Mouse (Mus musculus): ENCODE measurements around the gene Ccm2l.

Ccm2l gene

DNA sequence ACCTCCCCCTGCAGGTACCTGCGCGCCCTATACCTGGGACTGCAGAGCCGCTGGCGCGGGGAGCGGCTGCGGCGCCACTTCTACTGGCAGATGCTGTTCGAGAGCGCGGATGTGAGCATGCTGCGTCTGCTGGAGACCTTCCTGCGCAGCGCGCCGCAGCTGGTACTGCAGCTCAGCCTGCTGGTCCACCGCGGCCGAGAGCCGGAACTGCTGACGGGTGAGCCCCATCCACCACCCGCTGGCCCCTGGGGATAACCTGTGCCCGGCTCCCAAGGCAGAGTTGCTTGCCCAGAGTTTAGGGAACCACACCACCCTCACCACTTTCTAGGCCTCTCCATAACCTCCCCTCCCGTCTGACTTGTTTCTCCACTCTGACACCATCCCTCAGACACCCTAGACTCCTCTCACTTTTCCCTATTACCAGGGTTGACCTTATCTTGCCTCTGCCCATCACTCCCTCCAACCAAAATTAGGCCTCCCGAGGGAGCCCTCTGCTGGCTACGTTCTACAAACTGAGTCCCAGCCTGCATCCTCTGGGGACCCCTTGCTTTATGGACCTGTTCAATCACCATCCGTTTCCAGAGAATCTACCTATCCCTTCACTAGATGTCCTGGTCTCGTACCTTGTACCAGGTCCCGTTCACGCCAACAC is 12.9 kb upstream of the Ccm2l start:
- DNase-seq (ENCODE audit: low spot score): no peak

DNA sequence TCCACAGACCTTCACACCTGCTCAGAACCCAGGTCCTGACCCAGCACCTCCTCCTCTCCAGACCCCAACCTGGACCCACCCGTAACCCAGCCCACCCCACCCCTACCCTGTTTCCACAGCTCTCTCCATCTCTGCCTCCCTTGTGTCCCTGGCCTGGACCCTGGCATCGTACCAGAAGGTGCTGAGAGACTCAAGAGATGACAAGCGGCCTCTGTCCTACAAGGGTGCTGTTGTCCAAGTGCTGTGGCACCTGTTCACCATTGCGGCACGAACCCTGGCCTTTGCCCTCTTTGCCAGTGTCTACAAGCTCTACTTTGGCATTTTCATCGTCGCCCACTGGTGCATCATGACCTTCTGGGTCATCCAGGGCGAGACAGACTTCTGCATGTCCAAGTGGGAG is 11.9 kb upstream of the Ccm2l start:
- DNase-seq (ENCODE audit: low spot score): no peak

DNA sequence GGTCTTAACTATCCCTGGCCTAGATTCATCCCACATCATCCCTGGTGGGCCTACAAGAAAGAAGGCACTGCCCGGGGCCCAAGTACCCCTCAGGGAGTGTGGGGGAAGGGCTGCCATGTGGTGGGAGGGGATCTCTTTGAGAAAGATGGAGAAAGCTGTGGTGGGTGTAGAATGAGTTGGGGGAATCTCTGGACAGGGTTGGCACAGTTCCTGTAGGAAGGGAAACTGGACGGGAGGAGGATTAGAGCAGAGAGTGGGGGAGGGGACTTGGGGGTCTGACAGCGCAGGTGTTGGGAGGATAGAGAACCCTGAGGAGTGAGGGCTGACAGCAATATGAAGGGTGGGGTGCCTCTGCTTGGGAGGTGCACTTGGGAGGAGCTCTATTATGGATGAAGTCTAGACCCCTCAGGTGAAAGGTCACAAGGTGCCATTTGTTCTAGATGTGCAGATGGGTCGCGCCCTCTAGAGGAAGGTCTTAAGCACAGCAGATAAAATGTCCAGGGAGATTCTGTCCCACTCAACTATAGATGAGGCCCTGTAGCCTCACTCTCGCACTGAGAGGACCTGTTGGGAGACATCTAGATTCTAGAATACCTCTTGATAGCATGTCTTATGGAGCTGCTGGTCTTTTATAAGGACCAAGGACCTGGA is 10.4 kb upstream of the Ccm2l start:
- no peak for DNase-seq (ENCODE audit: low spot score)

DNA sequence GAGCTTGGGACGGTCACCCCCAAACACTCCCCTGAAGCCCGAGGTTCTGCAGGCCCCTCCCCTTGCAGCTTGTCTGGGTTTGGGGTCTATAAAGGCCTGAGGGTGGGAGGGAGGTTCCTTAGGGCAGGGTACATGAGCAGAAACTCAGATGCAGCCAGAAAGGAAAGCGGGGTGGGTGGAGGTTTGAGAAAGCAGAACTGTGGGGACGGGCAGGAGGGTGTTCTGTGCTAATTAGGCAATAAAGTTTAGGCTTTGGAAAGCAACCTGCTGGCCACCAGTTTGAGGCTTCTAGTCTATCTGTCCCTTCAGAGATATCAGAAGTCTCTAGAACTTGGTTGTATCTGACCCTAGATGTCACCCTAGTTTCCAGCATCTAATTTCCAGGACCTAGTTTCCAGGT is 7.4 kb upstream of the Ccm2l start:
- no peak for DNase-seq (ENCODE audit: low spot score)

DNA sequence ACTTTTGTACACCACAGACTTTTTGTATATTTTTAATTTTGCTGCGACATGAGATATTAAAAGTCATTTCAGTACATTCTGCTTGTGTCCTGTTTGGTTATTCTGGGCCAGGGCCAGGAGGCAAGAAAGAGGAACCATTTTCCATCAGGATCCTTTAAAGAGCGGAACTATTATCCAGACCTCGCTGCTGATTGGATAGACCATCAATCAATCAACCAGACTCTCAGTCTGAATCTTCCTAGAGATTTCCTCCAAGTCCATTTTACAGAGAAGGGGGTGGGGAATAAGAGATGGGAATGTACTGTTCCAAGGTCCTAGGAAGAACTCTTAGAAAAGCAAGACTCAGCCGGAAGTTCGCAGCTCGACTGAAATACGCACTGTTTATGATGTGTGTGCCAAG is 5.5 kb upstream of the Ccm2l start:
- DNase-seq (ENCODE audit: low spot score): no peak

DNA sequence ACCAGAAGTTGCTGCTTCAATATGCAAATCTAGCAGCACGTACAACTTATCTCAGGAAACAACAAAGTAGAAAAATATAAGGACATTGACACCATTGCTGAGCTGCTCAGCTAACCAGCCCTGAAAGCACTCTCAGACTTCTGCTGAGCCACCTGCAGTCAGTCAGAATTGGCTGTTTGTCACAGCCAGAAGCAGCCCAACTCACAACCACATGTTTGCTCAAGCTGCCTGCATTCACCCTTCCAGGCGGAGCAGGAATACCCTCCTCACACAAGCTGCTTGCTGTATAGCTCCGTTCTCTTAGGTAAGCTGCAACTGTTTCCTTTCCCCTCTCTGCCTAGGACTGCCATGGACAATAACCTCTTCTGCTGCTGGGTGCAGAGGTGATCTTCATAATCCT is 2.4 kb upstream of the Ccm2l start:
- DNase-seq (ENCODE audit: low spot score): no peak

DNA sequence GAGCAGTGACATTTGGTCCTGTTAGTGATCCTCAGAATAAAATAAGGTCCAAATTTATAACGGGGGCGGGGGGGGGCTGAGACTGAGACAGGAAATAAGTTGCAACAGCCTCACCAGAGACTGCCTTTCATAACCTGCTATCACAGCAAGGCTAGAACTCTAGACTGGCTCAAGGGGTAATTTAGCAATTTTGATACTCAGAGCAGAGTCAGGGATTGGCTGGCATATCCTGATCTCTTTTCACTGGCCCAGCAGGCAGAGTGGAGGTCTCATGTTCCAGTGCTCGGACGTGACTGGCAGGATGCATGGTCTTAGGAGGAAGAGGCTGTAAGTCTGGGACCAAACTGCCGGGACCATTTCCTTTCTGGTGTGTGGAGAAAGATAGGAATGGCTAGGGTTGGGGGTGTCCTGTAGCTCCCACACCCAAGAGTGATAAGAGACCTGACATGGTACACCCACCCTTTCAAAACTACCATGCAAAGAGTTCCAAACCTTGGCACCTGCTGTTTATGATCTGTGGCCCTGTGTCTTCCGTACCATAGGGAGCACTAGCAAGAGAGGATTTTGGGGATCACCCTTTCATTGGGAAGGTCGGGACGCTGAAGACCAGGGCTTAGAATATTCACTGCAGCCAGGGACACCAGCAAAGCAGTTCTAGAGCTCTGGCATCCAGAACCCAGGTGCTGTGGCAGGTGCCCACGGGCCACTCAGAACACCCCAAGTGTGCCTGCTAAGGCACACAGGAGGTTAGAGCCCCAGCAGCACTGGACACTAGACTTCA is 1.4 kb upstream of the Ccm2l start:
- no peak for DNase-seq (ENCODE audit: low spot score)

DNA sequence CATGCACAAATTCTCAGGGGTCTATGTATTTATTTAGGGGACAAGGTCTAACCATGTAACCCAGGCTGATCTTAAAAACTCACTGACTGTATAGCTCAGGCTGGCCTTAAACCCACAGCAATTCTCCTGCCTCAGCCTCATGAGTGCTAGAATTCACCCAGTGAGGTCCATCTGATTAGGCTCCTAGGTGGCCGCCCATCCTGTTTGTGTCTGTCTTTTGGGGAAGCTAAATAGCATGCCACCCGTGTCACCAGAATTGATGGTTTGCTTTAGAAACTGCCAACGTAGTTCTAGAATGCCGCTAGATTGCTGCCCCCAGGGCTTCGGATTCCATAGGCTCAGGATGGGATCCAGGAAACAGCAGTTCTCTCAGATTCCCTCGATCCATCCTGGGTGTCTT is 1.2 kb downstream of the Ccm2l start:
- no peak for DNase-seq (ENCODE audit: low spot score)

DNA sequence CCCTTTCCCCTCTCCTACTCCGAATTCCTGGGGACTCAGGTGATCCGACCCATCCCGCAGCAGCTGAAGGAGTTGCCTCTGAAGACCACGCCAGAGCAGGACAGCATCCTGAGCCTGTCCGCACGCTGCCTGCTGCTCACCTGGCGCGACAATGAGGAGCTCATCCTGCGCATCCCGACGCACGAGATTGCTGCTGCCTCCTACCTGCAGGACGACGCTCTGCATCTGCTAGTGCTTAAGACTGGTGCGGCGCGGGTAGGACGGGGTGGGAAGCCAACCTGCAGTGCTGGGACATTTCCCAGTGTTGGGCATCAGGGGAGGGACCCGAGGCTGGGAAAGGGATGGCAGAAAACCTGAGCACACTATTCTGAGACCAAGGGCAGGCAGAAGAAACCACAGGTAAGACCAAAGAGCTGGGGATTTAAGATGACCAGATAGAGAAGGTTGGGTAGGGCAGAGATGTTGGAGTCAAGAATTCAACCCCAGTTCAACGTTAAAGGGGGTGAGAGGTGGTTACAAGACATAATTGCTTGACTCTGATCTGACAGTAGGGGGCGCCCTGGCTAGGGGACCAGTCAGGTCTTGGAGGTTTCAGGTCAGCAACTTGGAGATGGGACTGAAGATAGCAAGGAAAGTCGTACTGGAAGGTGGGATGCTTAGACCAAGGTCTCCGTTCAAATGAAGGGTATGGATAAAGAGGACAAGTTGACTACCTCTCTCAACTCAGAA is 5.2 kb downstream of the Ccm2l start:
- DNase-seq (ENCODE audit: low spot score): no peak

DNA sequence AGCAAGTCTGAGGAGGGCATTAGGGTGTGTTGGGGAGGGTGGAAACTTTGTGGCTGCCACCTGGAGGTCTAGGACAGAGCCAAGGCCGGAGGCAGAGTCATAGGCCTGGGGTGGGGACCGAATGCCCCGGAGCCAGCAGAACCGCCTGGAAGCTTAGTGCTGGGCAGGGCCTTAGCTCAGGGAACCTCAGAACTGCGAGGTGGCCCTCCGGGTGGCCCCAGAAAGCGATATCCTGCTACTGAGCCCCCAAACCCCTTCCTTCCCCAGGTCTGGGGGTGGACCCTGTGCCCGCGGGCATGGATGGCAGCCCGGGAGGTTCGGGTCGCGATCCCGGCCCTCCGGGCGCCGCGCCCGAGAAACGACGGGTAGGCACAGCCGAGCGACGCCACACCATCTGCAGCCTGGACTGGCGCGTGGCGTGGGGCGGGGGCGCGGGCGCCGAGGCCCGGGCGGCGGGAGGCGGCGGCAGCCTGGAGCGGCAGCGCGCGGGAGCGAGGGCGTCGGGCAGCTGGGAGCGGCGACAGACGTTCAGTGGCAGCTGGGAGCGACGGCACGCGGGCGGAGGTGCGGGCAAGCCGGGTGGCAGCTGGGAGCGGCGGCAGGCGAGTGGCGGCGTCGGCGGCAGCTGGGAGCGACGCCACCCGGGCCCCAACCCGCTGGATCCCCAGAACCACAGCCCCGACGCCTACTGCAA is 5.9 kb downstream of the Ccm2l start:
- DNase-seq (ENCODE audit: low spot score): no peak

DNA sequence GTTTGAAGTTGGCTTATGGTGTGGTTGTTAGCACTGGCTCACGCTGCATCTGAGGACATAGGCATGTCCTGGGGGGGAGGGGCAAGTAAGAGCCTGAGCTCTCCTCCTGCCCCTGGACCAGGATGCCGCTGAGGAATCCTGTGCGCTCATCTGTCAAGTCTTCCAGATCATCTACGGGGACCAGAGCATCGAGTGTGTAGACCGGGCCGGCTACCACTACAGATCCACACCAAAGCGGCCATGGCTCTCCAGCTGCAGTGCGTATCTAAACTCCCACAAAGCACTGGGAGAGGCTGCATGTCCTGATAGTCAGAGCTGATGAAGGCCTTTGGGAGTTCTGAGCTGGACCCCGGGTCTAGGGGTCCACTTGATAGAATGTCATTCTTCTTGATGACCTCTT is 8.9 kb downstream of the Ccm2l start:
- DNase-seq (ENCODE audit: low spot score): no peak

DNA sequence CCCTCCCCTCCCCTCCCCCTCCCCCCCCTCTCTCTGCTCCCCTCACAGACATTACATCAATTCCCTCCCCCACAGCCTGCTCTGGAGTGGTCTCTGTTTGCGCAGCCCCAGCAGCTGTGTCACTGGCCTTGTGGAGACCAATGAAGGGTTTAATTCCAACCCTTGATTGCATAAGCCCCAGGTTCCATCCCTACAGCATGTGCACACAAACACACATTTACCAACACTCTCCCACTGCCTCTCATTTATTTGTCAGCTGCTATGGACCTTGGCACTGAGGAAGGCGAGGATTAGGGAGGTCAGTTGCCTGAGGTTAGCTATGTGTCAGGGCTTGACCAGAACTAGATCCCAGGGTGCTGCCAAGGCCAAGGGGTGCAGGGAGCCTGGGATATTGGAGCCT is 10.2 kb downstream of the Ccm2l start:
- DNase-seq (ENCODE audit: low spot score): no peak

DNA sequence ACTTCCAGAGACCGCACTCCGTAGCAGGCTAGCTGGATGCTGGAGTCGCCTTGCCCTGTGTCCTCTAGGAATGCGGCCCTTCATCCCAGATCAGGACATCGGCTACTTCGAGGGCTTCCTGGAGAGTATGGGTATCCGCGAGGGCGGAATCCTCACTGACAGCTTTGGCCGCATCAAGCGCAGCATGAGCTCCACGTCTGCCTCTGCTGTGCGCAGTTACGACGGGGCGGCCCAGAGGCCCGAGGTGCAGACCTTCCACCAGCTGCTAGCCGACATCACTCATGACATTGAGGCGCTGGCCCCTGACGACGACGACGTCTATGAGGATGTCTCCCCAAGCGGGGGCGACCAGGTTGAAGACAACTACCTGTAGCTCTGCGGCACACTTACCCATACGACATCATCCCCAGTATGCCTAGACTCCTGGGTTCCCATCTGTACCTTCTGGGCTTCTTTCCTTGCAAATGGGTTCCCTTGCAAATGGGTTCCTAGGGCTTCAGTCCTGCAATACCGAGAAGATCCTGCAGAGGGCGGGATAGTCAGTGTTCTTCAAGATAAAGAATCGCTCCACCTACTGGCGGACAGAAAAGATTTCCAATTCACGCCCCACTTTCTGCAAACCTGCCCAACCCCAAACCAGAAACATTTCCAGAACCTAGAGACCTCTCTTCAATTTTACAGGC is 15.2 kb downstream of the Ccm2l start:
- peak; percentile 45 for DNase-seq (ENCODE audit: low spot score)

DNA sequence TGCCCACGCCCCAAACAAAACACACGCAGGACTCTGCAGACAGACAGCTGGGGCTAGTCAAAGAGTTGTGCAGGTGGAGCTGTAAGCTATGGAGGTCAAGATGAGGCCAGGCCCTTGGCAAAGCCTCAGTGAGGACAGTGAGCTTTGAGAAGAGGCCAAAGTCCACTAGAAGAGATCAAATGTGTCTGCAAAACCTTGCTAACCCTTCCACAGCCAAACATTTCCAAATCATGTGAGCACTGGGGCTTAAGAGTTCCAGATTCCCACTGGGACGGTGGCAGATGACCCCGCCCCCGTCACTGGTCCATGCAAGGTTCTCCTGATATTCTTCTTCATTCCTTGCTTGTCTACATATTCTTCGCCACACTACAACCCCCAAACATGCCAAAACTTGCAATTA is 16.1 kb downstream of the Ccm2l start:
- no peak for DNase-seq (ENCODE audit: low spot score)

DNA sequence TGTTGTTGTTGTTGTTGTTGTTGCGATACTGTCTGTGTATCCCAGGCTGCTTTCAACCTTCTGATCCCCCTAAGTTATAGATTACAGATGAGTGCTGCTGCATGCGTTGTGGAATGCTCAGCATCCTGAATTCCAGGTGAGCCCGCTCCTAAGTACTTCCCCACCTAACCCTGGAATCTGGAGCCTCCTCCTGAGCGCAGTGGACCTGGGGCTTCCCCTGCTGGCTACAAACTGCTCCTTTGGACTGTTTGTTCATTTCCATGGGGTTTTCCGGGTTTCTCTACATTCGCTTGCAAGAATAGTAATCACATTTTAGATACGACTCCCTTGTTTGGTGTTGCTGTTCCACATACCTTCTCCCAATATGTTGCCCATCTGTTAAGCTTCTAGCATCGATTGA is 17.5 kb downstream of the Ccm2l start:
- no peak for DNase-seq (ENCODE audit: low spot score)

DNA sequence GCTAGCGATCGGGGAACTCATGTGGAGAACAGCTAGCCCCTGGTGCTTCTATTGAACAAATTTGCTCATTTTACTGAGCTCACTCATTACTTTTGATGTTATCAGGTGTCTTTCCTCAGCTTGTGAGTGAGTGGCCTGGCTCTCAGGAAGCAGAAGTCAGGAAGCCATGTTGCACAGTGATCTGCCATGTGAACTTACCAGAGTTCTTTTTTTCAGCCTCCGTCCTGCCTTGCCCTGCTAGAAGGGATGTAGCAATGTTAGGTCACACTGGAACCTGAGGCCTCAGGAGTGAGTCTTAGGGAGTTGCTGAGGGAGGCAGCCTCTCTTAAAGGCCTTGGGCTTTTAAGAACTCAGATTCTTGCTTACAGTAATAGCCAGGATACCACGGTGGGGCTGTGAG is 18.1 kb downstream of the Ccm2l start:
- no peak for DNase-seq (ENCODE audit: low spot score)

DNA sequence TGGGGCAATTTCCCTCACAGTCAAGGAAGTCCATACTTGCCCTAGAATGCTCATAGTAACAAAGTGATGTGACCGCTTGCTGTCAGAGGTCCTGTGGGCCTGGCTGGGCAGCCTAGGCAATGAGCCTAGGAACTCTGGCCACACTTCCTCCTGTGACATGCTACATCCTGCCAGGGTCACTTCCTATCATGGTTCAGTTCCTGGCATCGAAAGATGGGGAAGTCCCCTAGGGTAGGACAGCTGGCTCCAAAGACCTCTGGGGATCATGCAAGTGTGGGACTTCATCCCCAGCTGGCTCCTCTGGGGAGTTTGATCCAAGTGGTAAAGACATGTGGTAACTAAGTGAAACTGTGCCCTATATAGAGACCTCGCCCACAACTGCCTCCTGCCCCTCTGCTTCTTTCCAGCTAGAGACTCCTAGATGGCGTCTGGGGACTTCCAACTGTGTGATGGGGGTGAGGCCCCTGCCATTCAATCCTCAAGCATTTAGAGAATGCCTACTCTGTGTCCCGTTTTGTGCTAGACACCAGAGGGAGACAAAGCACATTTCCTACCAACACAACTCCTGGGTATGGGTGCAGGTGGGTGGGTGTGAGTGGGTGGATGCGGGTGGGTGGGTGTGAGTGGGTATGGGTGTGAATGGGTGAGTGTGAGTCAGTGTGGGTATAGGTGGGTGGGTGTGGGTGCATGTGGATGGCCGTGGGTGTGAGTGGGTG is 18.7 kb downstream of the Ccm2l start:
- no peak for DNase-seq (ENCODE audit: low spot score)

DNA sequence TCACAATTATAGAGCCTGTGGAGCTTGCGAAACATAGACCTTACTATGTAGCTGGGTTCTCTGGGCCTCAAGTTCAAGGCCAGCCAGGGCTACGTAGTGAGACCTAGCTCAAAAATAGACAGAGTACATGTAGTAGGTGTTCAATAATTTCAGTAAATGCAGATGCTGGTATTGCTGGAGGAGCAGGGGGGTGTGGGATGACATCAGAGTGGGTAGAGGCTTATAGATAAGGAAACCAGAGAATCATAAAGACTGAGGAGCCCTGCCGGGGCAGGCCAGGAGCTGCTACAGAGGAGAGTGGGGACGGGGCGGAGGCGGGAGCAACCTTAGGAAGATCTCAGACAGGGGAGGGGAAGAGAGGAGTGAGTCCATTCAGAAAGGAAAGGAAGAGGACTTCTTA is 19.8 kb downstream of the Ccm2l start:
- DNase-seq (ENCODE audit: low spot score): no peak

DNA sequence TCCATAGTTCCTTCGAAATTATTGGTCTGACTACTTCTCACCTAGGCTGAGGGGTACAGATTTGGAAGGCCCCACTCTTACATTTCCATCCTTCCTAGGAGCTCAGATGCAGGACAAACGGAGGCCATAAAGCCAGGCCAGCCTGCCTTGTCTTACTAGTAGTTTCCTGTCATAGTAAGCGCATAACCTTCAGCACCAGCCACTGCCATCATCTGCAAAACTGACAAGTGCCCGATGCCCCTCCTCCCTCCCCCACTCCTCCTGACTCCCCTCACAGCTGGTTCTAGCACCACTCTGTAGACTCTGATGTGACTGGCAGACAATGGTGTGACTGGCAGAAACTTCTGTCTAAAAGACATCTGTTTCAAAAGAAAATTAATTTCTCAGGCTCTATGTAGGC is 20.4 kb downstream of the Ccm2l start:
- DNase-seq (ENCODE audit: low spot score): no peak

DNA sequence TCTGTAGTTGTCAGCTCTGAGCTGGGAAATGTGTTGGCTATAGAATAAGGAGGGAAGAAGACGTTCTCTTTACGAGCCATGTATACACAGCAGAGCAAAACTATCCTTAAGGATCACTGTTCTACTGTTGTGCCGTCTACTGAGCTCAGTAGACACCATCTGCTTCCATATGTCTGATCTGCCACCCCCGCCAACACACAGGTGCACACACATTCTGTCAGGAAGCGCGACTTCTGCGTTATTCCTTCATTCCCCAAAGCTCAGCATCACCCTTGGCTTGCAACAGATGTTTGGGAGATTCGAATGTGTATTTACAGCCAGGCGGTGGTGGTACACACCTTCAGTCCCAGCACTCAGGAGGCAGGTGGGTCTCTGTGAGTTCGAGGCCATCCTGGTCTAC is 21.3 kb downstream of the Ccm2l start:
- DNase-seq (ENCODE audit: low spot score): no peak

DNA sequence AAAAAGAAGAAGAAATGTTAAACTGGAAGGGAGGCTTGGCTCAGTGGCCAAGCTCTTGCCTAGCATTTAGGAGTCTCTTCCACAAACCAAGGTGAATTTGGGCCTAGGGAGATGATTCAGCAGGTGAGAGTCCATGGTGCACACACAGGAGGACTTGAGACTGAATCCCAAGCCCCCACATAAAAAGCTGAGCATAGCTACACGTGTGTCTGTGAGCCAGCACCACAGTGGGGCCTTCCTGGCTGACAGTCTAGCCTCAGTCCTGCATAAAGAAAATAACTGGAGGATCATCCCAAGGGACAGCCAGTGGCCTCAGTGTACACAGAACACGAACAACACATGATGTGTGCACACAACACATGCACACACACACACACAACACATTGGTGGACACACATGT is 23.6 kb downstream of the Ccm2l start:
- DNase-seq (ENCODE audit: low spot score): no peak

All from ovary, postnatal 10 days (tissue).